Mouse (Mus musculus) erythroblast, embryonic 14.5 days (primary cell): ENCODE measurements around the gene Rtbdn. TPM values are rescaled to one million over a fixed set of nuclear protein-coding genes. Genes with fewer than 3 reads are reported as not detected.
A peak's percentile ranks its signal among the peaks of the same experiment; 100 is the strongest.

Experiments
- H3K27me3 ChIP-seq: 2 replicates; pipeline ENCODE4 v1.6.1; 2012; ENCODE audit warnings: inconsistent platforms; ENCODE audit not compliant: control insufficient read depth
- H3K36me3 ChIP-seq: 2 replicates; pipeline ENCODE4 v1.6.1; 2012; ENCODE audit warnings: mild to moderate bottlenecking, inconsistent platforms; ENCODE audit not compliant: control insufficient read depth
- H3K4me1 ChIP-seq: 2 replicates; pipeline ENCODE4 v1.6.1; 2012; ENCODE audit warnings: inconsistent platforms; ENCODE audit not compliant: control insufficient read depth
- H3K4me3 ChIP-seq: replicated peaks from 2 replicates; pipeline ENCODE3; 2012; ENCODE audit warnings: moderate library complexity, mild to moderate bottlenecking, inconsistent platforms
- H3K9me3 ChIP-seq: 2 replicates; pipeline ENCODE4 v1.6.1; 2012; ENCODE audit warnings: low read length, inconsistent platforms, mixed read lengths; ENCODE audit not compliant: control insufficient read depth
- GATA1 ChIP-seq: IDR thresholded peaks from 2 replicates; pipeline ENCODE4 v1.6.1; 2012; ENCODE audit warnings: low read length, inconsistent platforms, mixed read lengths
- TAL1 ChIP-seq: IDR thresholded peaks from 3 replicates; pipeline ENCODE4 v1.6.1; 2012; ENCODE audit warnings: low read length, inconsistent platforms, mixed read lengths
- polyA plus RNA-seq: library from polyadenylated mRNA; stranded (reverse); fragments of >175 nt; gene quantifications from 2 replicates; pipeline ENCODE4 v1.2.3, GENCODE M21; 2012

Gene Rtbdn
- polyA plus RNA-seq, 1 experiment: not detected

- H3K36me3 ChIP-seq: peaks cover 58% of the 10 kb centered on the region
Observed at GRCm38 (mm10) chr8:84974543-84975142, 27.9 kb downstream of the Rtbdn start.

DNA sequence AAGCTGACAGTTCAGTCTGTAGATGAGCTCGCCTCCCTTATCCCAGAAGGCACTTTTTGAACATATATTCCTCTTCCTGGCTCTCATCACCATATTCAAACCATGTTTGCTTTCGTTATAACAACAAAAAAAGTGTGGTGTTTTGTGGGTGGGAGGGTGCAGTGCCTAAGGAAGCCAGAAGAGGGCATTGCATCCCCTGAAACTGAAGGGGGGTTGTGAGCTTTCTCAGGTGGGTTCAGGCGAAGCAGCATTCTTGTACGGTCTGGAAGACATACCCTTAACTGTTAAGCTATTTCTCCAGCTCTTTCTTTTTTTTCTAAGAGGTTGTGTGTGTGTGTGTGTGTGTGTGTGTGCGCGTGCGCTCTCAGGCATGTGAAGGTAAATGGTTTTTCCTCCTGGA is 28.6 kb downstream of the Rtbdn start:
- H3K4me1 ChIP-seq: peaks cover 96% of the 10 kb centered on the region
- H3K27me3 ChIP-seq: peaks cover 16% of the 10 kb centered on the region
- no peaks in the 10 kb centered on the region for H3K9me3 ChIP-seq
- no peak for TF ChIP-seq TAL1
- H3K36me3 ChIP-seq: peaks cover 50% of the 10 kb centered on the region
- H3K4me3 ChIP-seq: peak overlapping the region; percentile 71

More at GRCm38 (mm10) chr8:84974543-84975142, 27.9 kb downstream of the Rtbdn start:
- H3K4me1 ChIP-seq: peaks cover 88% of the 10 kb centered on the region
- TF ChIP-seq GATA1 (no peak), TAL1 (no peak)
- peaks cover 16% of the 10 kb centered on the region for H3K27me3 ChIP-seq
- peak overlapping the region; percentile 71 for H3K4me3 ChIP-seq
- no peaks in the 10 kb centered on the region for H3K9me3 ChIP-seq

DNA sequence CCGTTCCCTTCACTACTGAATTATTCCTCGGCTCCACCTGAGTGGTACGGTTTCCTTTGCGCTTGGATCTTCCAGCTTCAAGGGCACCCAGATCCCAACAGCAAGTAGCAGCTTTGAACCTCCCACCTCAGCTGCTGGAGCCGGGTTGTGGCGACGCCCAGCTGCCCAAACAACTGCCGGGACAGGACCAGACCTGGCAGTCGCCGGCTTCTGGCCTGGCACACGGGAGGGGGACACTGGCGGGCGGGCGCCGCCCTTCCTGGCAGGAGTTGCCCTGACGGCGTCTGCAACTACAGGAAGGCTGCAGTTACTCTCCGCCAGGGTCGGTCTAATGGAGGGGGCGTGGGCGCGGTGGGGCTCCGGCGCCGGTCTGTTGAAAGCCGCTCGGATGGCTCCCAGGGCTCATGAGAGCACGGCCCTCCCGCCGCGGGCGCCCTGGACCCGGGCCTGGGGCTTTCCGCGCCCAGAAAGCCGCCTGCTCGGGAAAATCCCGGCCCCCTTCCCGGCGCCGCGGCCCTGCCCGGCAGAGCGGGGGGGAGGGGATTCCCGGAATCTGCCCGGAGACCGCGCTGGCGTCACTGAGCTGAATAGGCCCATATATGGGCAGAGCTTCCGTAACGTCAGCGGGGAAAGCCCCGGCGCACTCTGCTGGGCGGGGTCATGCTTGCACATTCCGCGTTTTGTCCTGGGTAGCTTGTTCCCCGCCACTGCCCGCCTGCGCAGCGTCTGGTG is 29.4 kb downstream of the Rtbdn start:
- Histone ChIP-seq H3K4me1 (peaks cover 100% of the 10 kb centered on the region), H3K36me3 (peaks cover 43% of the 10 kb centered on the region), H3K9me3 (no peaks in the 10 kb centered on the region), H3K27me3 (peaks cover 16% of the 10 kb centered on the region), H3K4me3 (peak overlapping the region; percentile 71)
- TF ChIP-seq TAL1 (no peak), GATA1 (no peak)

DNA sequence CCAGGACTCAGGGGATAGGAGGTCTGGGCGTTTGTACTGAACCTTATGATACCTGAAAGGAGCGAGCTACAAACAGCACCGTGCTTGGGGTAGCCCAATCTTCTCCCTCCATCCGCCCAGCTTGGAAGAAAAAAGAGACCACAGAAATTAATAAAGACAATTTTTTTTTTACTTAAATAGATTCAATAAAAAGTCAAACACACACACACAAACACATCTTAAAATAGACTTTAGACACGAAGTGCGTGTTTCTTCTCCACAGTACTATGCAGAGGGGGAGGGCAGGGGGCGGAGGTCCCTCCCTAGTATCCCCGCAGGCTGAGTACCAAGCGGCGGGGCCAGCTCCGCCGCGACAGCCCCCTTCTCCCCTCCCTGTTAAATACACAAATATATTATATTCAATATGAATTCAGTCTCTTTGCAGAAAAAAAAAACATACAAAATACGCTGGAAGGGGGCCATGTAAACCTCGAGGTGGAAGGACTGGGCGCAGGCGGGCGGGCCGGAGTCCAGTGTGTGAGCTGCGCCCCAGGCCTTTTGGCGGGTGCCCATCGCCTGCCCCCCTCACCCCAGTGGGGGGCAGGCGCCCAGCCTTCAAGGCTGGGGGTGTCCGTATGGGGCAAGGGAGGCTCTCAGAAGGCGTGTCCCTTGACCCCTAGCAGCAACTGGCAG is 30.1 kb downstream of the Rtbdn start:
- no peak for TF ChIP-seq GATA1
- TF ChIP-seq TAL1: no peak
- H3K27me3 ChIP-seq: peaks cover 16% of the 10 kb centered on the region
- peaks cover 98% of the 10 kb centered on the region for H3K4me1 ChIP-seq
- H3K4me3 ChIP-seq: peak overlapping the region; percentile 71
- H3K9me3 ChIP-seq: no peaks in the 10 kb centered on the region
- peaks cover 36% of the 10 kb centered on the region for H3K36me3 ChIP-seq

GRCm38 (mm10) chr8:84977435-84978247 is 30.9 kb downstream of the Rtbdn start:
- no peak for TF ChIP-seq TAL1
- no peak for TF ChIP-seq GATA1
- Histone ChIP-seq H3K4me3 (peak overlapping the region; percentile 71), H3K4me1 (peaks cover 98% of the 10 kb centered on the region), H3K36me3 (peaks cover 28% of the 10 kb centered on the region), H3K9me3 (no peaks in the 10 kb centered on the region), H3K27me3 (peaks cover 16% of the 10 kb centered on the region)

- Histone ChIP-seq H3K36me3 (peaks cover 21% of the 10 kb centered on the region), H3K27me3 (peaks cover 16% of the 10 kb centered on the region), H3K4me3 (peak within 1 kb of the TSS; percentile 71), H3K4me1 (peaks cover 95% of the 10 kb centered on the region), H3K9me3 (no peaks in the 10 kb centered on the region)
- TF ChIP-seq GATA1 (no peak), TAL1 (no peak)
Observed at GRCm38 (mm10) chr8:84978248-84978940, 31.6 kb downstream of the Rtbdn start, which contains the start of gene Junb. Gene Junb, minus strand, starts transcription at chr8:84978718.

- peaks cover 7% of the 10 kb centered on the region for H3K36me3 ChIP-seq
- TF ChIP-seq GATA1: no peak
- no peak for TF ChIP-seq TAL1
- peaks cover 16% of the 10 kb centered on the region for H3K27me3 ChIP-seq
- no peaks in the 10 kb centered on the region for H3K9me3 ChIP-seq
- H3K4me1 ChIP-seq: peaks cover 95% of the 10 kb centered on the region
- H3K4me3 ChIP-seq: peak overlapping the region; percentile 71
Observed at GRCm38 (mm10) chr8:84979599-84980421, 33.0 kb downstream of the Rtbdn start.
